Mouse (Mus musculus): ENCODE measurements at regions not wholly inside any gene's neighbourhood (a gene's known extent, or its start where the extent isn't known, plus 50 kb on each side); places are given as distances from the start of the nearest gene placed in this dataset.
"Not testable (repeated sequence)": the region's sequence is repeated elsewhere in the genome, so short reads cannot be mapped to it uniquely, and the experiment has no call there.

DNA sequence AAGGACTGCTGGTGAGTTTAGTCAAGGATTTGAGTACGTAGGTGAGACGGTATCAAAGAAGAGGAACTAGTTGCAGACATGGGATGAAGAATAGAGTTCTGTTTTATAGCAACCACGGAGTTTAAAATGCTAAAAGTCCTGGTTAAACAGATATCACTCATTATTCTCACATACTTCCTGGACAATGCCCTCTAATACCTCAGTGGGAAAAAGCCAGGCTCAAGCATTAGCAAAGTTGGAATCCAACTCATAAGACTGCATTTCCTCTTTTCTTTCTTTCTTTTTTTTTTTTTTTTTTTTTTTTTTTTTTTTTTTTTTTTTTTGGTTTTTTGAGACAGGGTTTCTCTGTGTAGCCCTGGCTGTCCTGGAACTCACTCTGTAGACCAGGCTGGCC is 81.3 kb downstream of the Nfkbiz start:
- TF ChIP-seq CTCF, EP300 (IDR thresholded peaks at IDR 0.05): not testable (repeated sequence)
